Mouse (Mus musculus) ZHBTc4 (cell line): ENCODE data around the gene Hnrnpll.
"Not testable (repeated sequence)": the region's sequence is repeated elsewhere in the genome, so short reads cannot be mapped to it uniquely, and the experiment has no call there.

ENCODE experiments used
- DNase-seq: peaks from one replicate; pipeline ENCODE4 v3.0.0-alpha.2; 2011; ENCODE audit warnings: low read depth, low spot score

The Hnrnpll gene

GRCm38 (mm10) chr17:80059731-80060130 is 2.4 kb downstream of the Hnrnpll start:
- no peak for DNase-seq

- DNase-seq: no peak
Measured at GRCm38 (mm10) chr17:80058501-80058900, 3.6 kb downstream of the Hnrnpll start.

- no peak for DNase-seq
Measured at GRCm38 (mm10) chr17:80053931-80054734, 8.0 kb downstream of the Hnrnpll start.

- no peak for DNase-seq
Measured at GRCm38 (mm10) chr17:80051682-80052081, 10.5 kb downstream of the Hnrnpll start.

GRCm38 (mm10) chr17:80049300-80049699 is 12.8 kb downstream of the Hnrnpll start:
- not testable (repeated sequence) for DNase-seq

GRCm38 (mm10) chr17:80048230-80048629 is 13.9 kb downstream of the Hnrnpll start:
- peak; percentile 52 for DNase-seq

GRCm38 (mm10) chr17:80041739-80042138 is 20.4 kb downstream of the Hnrnpll start:
- DNase-seq: no peak

- no peak for DNase-seq
Measured at GRCm38 (mm10) chr17:80028675-80029074, 33.5 kb downstream of the Hnrnpll start.

- no peak for DNase-seq
Measured at GRCm38 (mm10) chr17:80026189-80026936, 35.8 kb downstream of the Hnrnpll start.

GRCm38 (mm10) chr17:80022090-80022489 is 40.0 kb downstream of the Hnrnpll start:
- no peak for DNase-seq

- DNase-seq: no peak
Measured at GRCm38 (mm10) chr17:80020495-80020894, 41.6 kb downstream of the Hnrnpll start.

GRCm38 (mm10) chr17:80018976-80019541 is 43.1 kb downstream of the Hnrnpll start:
- peak; percentile 68 for DNase-seq

- no peak for DNase-seq
Measured at GRCm38 (mm10) chr17:80018239-80018975, 43.7 kb downstream of the Hnrnpll start.

GRCm38 (mm10) chr17:80017389-80017788 is 44.7 kb downstream of the Hnrnpll start:
- peak; percentile 83 for DNase-seq

- DNase-seq: not testable (repeated sequence)
Measured at GRCm38 (mm10) chr17:80016400-80016799, 45.7 kb downstream of the Hnrnpll start.

- no peak for DNase-seq
Measured at GRCm38 (mm10) chr17:80014361-80014809, 47.7 kb downstream of the Hnrnpll start.

GRCm38 (mm10) chr17:80009926-80010325 is 52.2 kb downstream of the Hnrnpll start:
- DNase-seq: peak; percentile 36

- DNase-seq: no peak
Measured at GRCm38 (mm10) chr17:80008847-80009246, 53.3 kb downstream of the Hnrnpll start.

- DNase-seq: peak; percentile 73
Measured at GRCm38 (mm10) chr17:80004345-80005239, 57.5 kb downstream of the Hnrnpll start.

GRCm38 (mm10) chr17:80003851-80004250 is 58.3 kb downstream of the Hnrnpll start:
- DNase-seq: not testable (repeated sequence)
